Mouse (Mus musculus) C2C12 (cell line): Measurements from ENCODE around the gene Sufu.

ENCODE experiments used
- CEBPB ChIP-seq: IDR thresholded peaks from one replicate; pipeline ENCODE4 v1.6.1; 2011; ENCODE audit warnings: low read depth, mild to moderate bottlenecking, control low read depth, moderate library complexity
- CTCF ChIP-seq: IDR thresholded peaks from one replicate; pipeline ENCODE4 v1.5.1; 2011; ENCODE audit not compliant: control insufficient read depth, insufficient read depth, insufficient read length
- FOSL1 ChIP-seq: IDR thresholded peaks from one replicate; pipeline ENCODE4 v1.8.0; 2011; ENCODE audit warnings: mild to moderate bottlenecking, low read length; ENCODE audit not compliant: poor library complexity, insufficient read depth, severe bottlenecking
- MAX ChIP-seq: IDR thresholded peaks from one replicate; pipeline ENCODE4 v1.6.1; 2011; ENCODE audit warnings: mild to moderate bottlenecking, control low read depth
- MYOG ChIP-seq: IDR thresholded peaks from one replicate; pipeline ENCODE4 v1.6.1; 2011; ENCODE audit not compliant: control insufficient read depth, insufficient read length; ENCODE audit errors: extremely low read depth
- USF1 ChIP-seq: IDR thresholded peaks from one replicate; pipeline ENCODE4 v1.6.1; 2011; ENCODE audit warnings: low read depth, mild to moderate bottlenecking, control low read depth, moderate library complexity

GRCm38 (mm10) chr19:46530449-46530990, 133.8 kb downstream of the Sufu start:
- TF ChIP-seq CTCF (no peak), MAX (no peak), MYOG (no peak), USF1 (no peak), FOSL1 (no peak), CEBPB (no peak)
